Mouse (Mus musculus): ENCODE measurements at regions not wholly inside any gene's neighbourhood (a gene's known extent, or its start where the extent isn't known, plus 50 kb on each side); places are given as distances from the start of the nearest gene placed in this dataset.

GRCm38 (mm10) chr6:141054026-141054425, 195.0 kb upstream of the Pde3a start:
- TF ChIP-seq FLI1 (IDR thresholded peaks at IDR 0.05; ENCODE audit: low read length): no peak
- no peak for TF ChIP-seq GATA1 (IDR thresholded peaks at IDR 0.05; ENCODE audit: borderline replicate concordance, low read length)
